Mouse (Mus musculus): ENCODE data around the gene Tex19.2.
A peak's percentile ranks its signal among the peaks of the same experiment; 100 is the strongest.

Gene Tex19.2

DNA sequence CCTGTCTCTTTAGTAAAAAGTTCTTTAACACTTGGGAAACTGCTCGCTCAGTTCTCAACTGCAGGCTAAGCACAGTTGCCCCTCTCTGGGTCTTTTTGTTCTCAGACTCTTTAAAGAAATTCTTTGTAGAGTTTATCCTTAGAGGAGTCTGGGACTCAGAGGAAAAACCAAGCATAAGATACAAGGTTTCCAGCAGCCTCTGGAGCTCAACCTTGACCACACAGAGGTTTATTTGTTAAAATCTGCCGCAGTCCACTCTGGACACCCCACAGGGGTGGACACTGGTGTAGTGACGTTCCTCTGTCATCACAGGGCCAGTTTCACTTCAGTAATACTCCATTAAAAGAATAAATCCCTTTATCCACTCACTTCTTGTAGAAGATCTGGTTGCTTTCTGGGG lies at the start of gene Tex19.2:
TSS of gene Tex19.2 (minus strand) at position 101 of the 400 bp plus-strand sequence.
- Histone ChIP-seq H3K36me3 (ENCODE audit: insufficient read depth, low read length) (no peaks in the 10 kb centered on the region), H3K4me1 (replicated peaks; ENCODE audit: low read depth, low read length) (peaks cover 3% of the 10 kb centered on the region; the same call in 1 of the 2 replicates), H3K4me3 (replicated peaks; ENCODE audit: low read length) (no peak within 1 kb of the TSS), H3K9me3 (ENCODE audit: low read length) (0 out of 2 replicates have a peak, but pooled peaks cover 3% of the 10 kb centered on the region), H3K27me3 (ENCODE audit: insufficient read depth, low read length) (peaks cover 24% of the 10 kb centered on the region)
- TF ChIP-seq POU5F1 (IDR thresholded peaks at IDR 0.05; ENCODE audit: borderline replicate concordance, low read length) (no peak), NANOG (IDR thresholded peaks at IDR 0.05; ENCODE audit: borderline replicate concordance, low read length) (no peak), CTCF (conservative IDR thresholded peaks at IDR 0.05; ENCODE audit: low read length) (no peak)

GRCm38 (mm10) chr11:121163751-121164150 lies 45.3 kb upstream of the Tex19.2 start:
- Histone ChIP-seq H3K4me3 (replicated peaks; ENCODE audit: low read length) (no peak overlapping the region), H3K4me1 (replicated peaks; ENCODE audit: low read depth, low read length) (peaks cover 15% of the 10 kb centered on the region), H3K36me3 (ENCODE audit: insufficient read depth, low read length) (no peaks in the 10 kb centered on the region), H3K9me3 (ENCODE audit: low read length) (no peaks in the 10 kb centered on the region), H3K27me3 (ENCODE audit: insufficient read depth, low read length) (peaks cover 53% of the 10 kb centered on the region)
- TF ChIP-seq NANOG (IDR thresholded peaks at IDR 0.05; ENCODE audit: borderline replicate concordance, low read length): no peak
- TF ChIP-seq CTCF (conservative IDR thresholded peaks at IDR 0.05; ENCODE audit: low read length): no peak
- TF ChIP-seq POU5F1 (IDR thresholded peaks at IDR 0.05; ENCODE audit: borderline replicate concordance, low read length): no peak

DNA sequence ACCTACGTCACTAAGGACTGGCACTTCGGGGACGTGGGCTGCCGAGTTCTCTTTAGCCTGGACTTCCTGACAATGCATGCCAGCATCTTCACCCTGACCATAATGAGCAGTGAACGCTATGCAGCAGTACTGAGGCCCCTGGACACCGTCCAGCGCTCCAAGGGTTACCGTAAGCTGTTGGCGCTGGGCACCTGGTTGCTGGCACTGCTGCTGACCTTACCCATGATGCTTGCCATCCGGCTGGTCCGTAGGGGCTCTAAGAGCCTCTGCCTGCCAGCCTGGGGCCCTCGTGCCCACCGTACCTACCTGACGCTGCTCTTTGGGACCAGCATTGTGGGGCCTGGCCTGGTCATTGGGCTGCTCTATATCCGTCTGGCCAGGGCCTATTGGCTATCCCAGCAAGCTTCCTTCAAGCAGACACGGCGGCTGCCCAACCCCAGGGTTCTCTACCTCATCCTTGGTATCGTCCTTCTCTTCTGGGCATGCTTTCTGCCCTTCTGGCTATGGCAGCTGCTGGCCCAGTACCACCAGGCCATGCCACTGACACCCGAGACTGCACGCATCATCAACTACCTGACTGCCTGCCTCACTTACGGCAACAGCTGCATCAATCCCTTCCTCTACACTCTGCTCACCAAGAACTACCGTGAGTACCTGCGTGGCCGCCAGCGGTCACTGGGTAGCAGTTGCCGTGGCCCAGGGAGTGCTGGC lies 42.3 kb upstream of the Tex19.2 start:
- Histone ChIP-seq H3K9me3 (ENCODE audit: low read length) (no peaks in the 10 kb centered on the region; the same call in 1 of the 2 replicates), H3K36me3 (ENCODE audit: insufficient read depth, low read length) (no peaks in the 10 kb centered on the region), H3K27me3 (ENCODE audit: insufficient read depth, low read length) (peaks cover 69% of the 10 kb centered on the region), H3K4me1 (replicated peaks; ENCODE audit: low read depth, low read length) (peaks cover 27% of the 10 kb centered on the region), H3K4me3 (replicated peaks; ENCODE audit: low read length) (peak overlapping the region; percentile 54)
- TF ChIP-seq POU5F1 (IDR thresholded peaks at IDR 0.05; ENCODE audit: borderline replicate concordance, low read length) (no peak), CTCF (conservative IDR thresholded peaks at IDR 0.05; ENCODE audit: low read length) (no peak), NANOG (IDR thresholded peaks at IDR 0.05; ENCODE audit: borderline replicate concordance, low read length) (no peak)

GRCm38 (mm10) chr11:121159971-121160370 lies 41.5 kb upstream of the Tex19.2 start, which contains the start of gene Uts2r:
Gene Uts2r, plus strand, starts transcription at chr11:121160271.
- peaks cover 34% of the 10 kb centered on the region for H3K4me1 ChIP-seq (replicated peaks; ENCODE audit: low read depth, low read length)
- no peaks in the 10 kb centered on the region for H3K36me3 ChIP-seq (ENCODE audit: insufficient read depth, low read length)
- H3K4me3 ChIP-seq (replicated peaks; ENCODE audit: low read length): peak within 1 kb of the TSS; percentile 54
- no peak for TF ChIP-seq NANOG (IDR thresholded peaks at IDR 0.05; ENCODE audit: borderline replicate concordance, low read length)
- TF ChIP-seq CTCF (conservative IDR thresholded peaks at IDR 0.05; ENCODE audit: low read length): no peak
- no peak for TF ChIP-seq POU5F1 (IDR thresholded peaks at IDR 0.05; ENCODE audit: borderline replicate concordance, low read length)
- H3K9me3 ChIP-seq (ENCODE audit: low read length): peaks cover under 1% of the 10 kb centered on the region; the same call in 1 of the 2 replicates
- H3K27me3 ChIP-seq (ENCODE audit: insufficient read depth, low read length): peaks cover 75% of the 10 kb centered on the region

DNA sequence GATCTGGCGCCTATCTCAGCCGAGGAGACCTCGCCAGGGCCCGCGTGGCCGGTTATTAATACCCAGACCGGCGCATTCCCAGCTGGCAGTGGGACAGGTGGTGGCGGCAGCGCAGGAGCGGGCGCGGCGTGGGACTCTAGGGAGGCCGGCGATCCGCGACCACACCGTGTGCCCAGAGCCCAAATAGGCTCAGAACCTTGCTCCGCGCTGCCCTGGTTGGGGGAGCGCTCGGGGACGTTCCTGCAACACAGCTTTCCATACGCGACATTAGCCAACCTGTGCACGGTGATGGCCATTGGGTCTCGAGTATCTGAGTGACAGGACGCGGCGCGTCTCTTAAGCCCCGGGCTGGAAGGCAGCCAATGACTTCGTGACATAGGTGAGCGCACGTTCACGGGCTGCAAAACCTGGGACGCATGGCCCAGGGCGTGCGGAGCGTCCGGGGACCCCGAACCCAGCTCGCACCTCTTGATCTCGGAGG lies 38.0 kb upstream of the Tex19.2 start:
- Histone ChIP-seq H3K9me3 (ENCODE audit: low read length) (peaks cover 4% of the 10 kb centered on the region; the same call in 1 of the 2 replicates), H3K4me3 (replicated peaks; ENCODE audit: low read length) (peak overlapping the region; percentile 74), H3K4me1 (replicated peaks; ENCODE audit: low read depth, low read length) (peaks cover 41% of the 10 kb centered on the region), H3K36me3 (ENCODE audit: insufficient read depth, low read length) (peaks cover 10% of the 10 kb centered on the region), H3K27me3 (ENCODE audit: insufficient read depth, low read length) (peaks cover 76% of the 10 kb centered on the region)
- TF ChIP-seq CTCF (conservative IDR thresholded peaks at IDR 0.05; ENCODE audit: low read length) (no peak), NANOG (IDR thresholded peaks at IDR 0.05; ENCODE audit: borderline replicate concordance, low read length) (no peak), POU5F1 (IDR thresholded peaks at IDR 0.05; ENCODE audit: borderline replicate concordance, low read length) (no peak)

- Histone ChIP-seq H3K36me3 (ENCODE audit: insufficient read depth, low read length) (peaks cover 23% of the 10 kb centered on the region), H3K9me3 (ENCODE audit: low read length) (peaks cover 4% of the 10 kb centered on the region; the same call in 1 of the 2 replicates), H3K4me1 (replicated peaks; ENCODE audit: low read depth, low read length) (peaks cover 35% of the 10 kb centered on the region), H3K27me3 (ENCODE audit: insufficient read depth, low read length) (peaks cover 54% of the 10 kb centered on the region), H3K4me3 (replicated peaks; ENCODE audit: low read length) (no peak overlapping the region)
- TF ChIP-seq POU5F1 (IDR thresholded peaks at IDR 0.05; ENCODE audit: borderline replicate concordance, low read length) (no peak), NANOG (IDR thresholded peaks at IDR 0.05; ENCODE audit: borderline replicate concordance, low read length) (peak; percentile 97), CTCF (conservative IDR thresholded peaks at IDR 0.05; ENCODE audit: low read length) (no peak)
Observed at GRCm38 (mm10) chr11:121154203-121154602, 35.7 kb upstream of the Tex19.2 start.

DNA sequence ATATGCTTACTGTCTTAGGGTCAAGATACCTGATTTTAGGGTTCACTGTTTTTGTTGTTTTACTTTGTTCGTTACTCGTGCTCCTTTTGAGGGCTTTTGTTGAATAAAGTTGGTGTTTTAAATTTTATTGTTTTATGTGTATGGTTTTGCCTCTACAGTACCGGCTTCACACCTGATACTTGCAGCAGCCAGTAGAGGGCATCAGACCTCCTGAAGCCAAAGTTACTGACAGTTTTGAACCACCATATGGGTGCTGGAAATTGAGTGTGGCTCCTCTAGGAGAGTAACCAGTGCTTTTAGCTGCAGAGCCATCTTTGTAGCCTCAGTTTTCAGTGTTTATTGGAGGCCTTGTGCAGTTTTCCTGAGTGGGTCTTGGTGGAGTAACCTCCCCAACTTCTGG lies 29.7 kb upstream of the Tex19.2 start:
- Histone ChIP-seq H3K4me1 (replicated peaks; ENCODE audit: low read depth, low read length) (peaks cover 22% of the 10 kb centered on the region), H3K27me3 (ENCODE audit: insufficient read depth, low read length) (peaks cover 32% of the 10 kb centered on the region), H3K4me3 (replicated peaks; ENCODE audit: low read length) (peak overlapping the region; percentile 78), H3K36me3 (ENCODE audit: insufficient read depth, low read length) (peaks cover 48% of the 10 kb centered on the region), H3K9me3 (ENCODE audit: low read length) (peaks cover 3% of the 10 kb centered on the region; the same call in 1 of the 2 replicates)
- TF ChIP-seq POU5F1 (IDR thresholded peaks at IDR 0.05; ENCODE audit: borderline replicate concordance, low read length): no peak
- peak; percentile 73 for TF ChIP-seq CTCF (conservative IDR thresholded peaks at IDR 0.05; ENCODE audit: low read length)
- no peak for TF ChIP-seq NANOG (IDR thresholded peaks at IDR 0.05; ENCODE audit: borderline replicate concordance, low read length)

- H3K4me1 ChIP-seq (replicated peaks; ENCODE audit: low read depth, low read length): peaks cover 22% of the 10 kb centered on the region
- H3K9me3 ChIP-seq (ENCODE audit: low read length): peaks cover 3% of the 10 kb centered on the region; the same call in 1 of the 2 replicates
- peaks cover 23% of the 10 kb centered on the region for H3K27me3 ChIP-seq (ENCODE audit: insufficient read depth, low read length)
- H3K4me3 ChIP-seq (replicated peaks; ENCODE audit: low read length): peak within 1 kb of the TSS; percentile 78
- TF ChIP-seq POU5F1 (IDR thresholded peaks at IDR 0.05; ENCODE audit: borderline replicate concordance, low read length) (peak; percentile 43; the same call in 1 of the 2 replicates), NANOG (IDR thresholded peaks at IDR 0.05; ENCODE audit: borderline replicate concordance, low read length) (no peak), CTCF (conservative IDR thresholded peaks at IDR 0.05; ENCODE audit: low read length) (0 out of 2 replicates have a peak, but pooled peaks have one; percentile 5)
- H3K36me3 ChIP-seq (ENCODE audit: insufficient read depth, low read length): peaks cover 32% of the 10 kb centered on the region
Observed at GRCm38 (mm10) chr11:121145865-121146264, 27.4 kb upstream of the Tex19.2 start, which contains the start of gene Tex19.1. Gene Tex19.1, plus strand, starts transcription at chr11:121146143.

Data from E14TG2a.4 (cell line).